Mouse (Mus musculus) central nervous system, embryonic 18 days (tissue): ENCODE data around the gene Adamts20. TPM values are rescaled to one million over a fixed set of nuclear protein-coding genes. Genes with fewer than 3 reads are reported as not detected.

ENCODE experiments used
- polyA plus RNA-seq: library from polyadenylated mRNA; depleted of rRNA; stranded (reverse); fragments of >200 nt; gene quantifications from 2 replicates; pipeline ENCODE4 v1.2.3, GENCODE M21; 2012; rRNA removed

The Adamts20 gene
- 7.5 and 7.6 TPM in 2 replicates for polyA plus RNA-seq

DNA sequence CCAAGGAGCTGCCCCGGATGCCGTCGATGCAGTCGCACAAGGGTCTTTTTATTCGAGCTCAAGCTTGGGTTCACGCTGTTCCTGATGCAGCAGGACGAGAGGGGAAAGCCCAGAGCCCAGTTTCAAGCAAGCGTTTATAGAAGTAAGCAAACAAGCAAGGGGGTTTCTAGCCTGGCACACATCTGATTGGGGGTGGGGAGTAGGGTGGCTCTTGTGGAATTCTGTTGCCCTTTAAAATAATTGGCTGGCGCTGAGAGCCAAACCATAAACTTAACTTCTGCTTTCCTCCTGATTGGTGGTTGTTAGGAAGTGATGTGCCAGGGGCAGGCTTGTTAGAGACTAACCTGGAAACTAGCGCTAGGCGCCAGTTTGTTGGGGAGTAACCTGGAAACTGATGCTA lies at the start of gene Adamts20:
TSS of gene Adamts20 (minus strand) at position 101 of the 400 bp plus-strand sequence.

Other genes starting within 250 kb of the Adamts20 start
- gene Pus7l, start 78.1 kb upstream of the Adamts20 start, polyA plus RNA-seq, result 4.8 and 5.4 TPM in 2 replicates
- 0.79 and 1.0 TPM in 2 replicates for gene Irak4, start 78.2 kb upstream of the Adamts20 start, polyA plus RNA-seq
- 50.1 and 51.7 TPM in 2 replicates for gene Twf1, start 124.5 kb upstream of the Adamts20 start, polyA plus RNA-seq
- gene Tmem117, start 163.8 kb upstream of the Adamts20 start, polyA plus RNA-seq, result 4.3 and 4.7 TPM in 2 replicates